Mouse (Mus musculus) cerebellum, adult 9-11 months (tissue): ENCODE data around the gene Cdh1.
"Not testable (repeated sequence)": the region's sequence is repeated elsewhere in the genome, so short reads cannot be mapped to it uniquely, and the experiment has no call there.

Experiments
- DNase-seq: peaks from one replicate; pipeline ENCODE4 v3.0.0; 2022

Cdh1 gene

DNA sequence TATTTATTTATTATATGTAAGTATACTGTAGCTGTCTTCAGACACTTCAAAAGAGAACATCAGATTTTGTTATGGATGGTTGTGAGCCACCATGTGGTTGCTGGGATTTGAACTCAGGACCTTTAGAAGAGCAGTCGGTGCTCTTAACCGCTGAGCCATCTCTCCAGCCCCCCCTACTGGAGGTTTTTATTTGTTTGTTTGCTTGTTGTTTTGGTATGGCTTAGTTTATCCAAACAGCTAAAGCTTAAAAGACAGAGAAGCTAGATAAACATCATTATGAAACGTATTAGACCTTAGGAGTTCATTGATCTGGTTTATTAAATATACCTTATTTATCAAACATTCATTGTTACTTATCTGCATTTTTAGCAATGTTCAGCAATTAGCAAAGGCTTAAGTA lies 7.5 kb upstream of the Cdh1 start:
- DNase-seq = not testable (repeated sequence)

DNA sequence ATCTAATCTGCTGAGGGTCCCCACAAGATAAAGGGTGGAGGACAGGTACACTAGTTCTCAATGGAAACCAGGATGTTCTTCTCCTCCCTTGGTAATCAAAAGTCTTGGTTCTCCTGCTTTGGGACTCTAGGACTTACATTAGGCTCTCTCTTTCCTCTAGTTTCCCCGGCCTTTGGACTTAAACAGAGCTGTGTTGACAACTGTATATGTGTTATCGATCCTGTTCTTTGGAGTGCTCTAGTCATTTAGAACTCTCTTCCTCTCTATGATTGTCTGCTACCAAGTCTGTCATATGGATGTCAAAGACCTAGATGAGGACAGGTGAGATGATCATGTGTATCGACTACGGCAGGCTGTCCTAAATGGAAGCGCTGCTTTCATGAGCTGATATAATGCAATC lies 6.1 kb upstream of the Cdh1 start:
- no peak for DNase-seq

DNA sequence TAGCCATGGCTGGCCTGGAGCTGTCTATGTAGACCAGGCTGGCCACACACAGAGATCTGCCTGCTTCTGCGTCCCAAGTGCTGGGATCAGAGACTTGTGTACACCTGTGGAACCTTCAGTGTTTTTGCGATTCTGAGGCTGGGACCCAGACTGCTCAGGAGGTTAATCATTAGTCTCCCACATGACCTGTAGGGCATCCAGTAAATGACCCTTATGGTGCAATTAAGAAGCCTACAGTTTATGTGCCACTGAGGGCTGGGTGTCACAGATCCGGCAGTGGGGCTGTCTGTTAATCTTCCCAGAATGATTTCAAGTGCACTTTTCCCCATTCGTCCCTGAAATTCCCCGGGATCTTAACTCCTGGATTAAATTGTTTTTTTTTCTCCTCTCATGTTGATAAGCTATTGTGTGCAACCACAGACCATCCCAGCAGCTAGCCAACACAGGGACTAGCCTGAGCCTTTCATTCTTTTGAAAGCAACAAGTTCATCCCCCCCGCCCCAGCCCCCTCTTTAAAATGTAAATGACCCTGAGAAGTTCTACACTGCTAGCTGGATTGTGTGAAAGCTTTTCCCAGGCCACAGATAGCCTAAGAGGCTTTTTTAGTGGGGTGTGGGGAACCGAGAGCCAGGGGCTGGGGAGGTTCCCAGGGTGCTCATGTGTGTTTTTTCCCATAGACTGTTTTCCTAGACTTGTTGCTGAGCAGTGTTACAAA lies 3.7 kb upstream of the Cdh1 start:
- DNase-seq = no peak

DNA sequence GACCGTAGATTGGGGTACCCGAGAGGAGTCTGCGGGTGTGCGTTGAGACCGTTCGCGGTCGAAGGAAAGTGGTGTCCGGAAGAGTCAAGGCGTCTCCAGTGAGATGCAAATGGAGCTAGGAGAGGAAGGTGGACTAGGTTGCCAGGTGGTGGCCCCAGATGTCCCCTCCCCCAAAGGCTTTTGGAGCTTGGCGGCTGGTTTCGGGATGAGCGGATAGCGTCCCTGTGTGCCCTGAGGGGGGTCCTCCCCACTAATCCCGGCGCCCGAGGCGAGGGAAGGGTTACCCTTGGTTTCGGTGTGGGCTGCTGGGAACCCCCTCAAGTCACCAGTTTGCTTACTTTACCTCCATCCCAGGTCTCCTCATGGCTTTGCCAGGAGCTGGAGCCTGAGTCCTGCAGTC lies 782 bp downstream of the Cdh1 start:
- DNase-seq = no peak

DNA sequence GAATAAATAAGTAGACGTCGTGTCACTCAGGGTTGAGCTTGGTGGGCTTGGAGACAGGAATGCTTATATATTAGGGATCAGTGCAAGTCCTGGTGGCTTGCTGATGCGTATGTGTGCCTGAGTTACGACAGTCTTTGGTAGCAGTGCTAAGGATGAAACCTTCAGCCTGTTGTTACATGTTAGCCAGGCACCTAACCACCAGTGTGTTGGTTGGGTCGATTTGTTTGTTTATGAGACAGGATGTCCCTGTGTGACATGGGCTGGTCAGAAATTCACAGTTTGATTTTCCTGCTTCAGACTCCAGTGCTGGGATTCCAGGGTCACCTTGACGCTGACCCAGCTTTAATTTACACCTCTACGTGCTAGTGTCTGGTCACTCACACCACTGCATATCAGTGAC lies 2.5 kb downstream of the Cdh1 start:
- no peak for DNase-seq

DNA sequence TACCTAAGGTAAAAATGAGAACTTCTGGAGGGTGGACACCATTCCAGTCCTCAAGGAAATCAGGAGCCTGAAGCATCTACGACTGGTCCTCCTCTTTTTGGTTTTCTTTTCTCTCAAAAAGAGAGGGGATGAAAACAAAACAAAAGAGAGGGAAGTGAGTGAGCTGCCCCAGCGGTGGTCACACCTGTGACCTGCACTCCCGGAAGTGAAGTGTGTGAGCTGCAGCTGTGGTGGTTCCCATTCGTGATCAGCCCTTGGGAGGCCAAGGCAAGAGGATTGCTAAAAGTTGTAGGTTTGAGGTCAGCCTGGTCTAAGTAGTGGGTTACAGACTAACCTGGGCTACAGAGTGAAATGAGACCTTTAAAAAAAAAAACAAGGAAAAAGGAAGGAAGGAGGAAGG lies 3.0 kb downstream of the Cdh1 start:
- DNase-seq = no peak

DNA sequence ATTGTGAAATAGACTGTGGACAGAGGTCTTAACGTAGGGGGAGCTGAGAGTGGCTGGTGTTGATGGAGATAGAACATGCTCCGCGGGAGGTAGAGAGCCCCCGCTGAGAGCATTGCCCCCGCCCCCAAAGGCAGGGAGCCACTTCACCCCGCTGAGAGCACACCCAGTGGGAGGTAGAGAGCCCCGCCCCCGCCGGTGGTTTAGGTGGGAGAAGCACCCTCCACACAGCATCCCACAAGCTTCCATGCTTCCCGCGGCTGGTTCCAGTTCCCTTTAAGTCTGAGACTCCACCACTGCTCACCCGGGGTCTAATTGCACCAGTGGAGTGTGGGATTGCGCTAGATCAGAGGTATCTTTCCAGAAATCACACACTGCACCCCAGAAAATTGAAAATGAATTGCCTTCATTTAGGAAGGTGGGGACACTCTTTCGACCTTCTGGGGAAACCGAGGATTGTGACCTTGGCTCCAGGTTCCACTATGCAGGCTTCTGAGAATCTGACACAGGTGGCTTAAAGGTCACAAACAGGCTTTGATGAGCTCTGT lies 3.5 kb downstream of the Cdh1 start:
- no peak for DNase-seq

DNA sequence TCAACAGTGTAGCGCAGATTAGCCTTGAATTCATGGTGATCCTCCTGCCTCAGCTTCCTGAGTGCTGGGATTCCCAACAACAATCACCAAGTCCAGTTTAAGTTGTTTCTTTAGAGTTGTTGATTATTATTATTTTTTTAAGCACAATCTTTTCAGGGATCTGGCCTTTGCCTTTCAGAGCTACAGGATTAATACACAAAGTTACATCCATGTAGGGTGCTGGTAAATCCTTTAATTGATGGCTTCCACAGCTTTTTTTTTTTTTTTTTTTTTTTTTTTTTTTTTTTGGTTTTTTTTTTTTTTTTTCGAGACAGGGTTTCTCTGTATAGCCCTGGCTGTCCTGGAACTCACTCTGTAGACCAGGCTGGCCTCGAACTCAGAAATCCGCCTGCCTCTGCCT lies 4.6 kb downstream of the Cdh1 start:
- DNase-seq = not testable (repeated sequence)

DNA sequence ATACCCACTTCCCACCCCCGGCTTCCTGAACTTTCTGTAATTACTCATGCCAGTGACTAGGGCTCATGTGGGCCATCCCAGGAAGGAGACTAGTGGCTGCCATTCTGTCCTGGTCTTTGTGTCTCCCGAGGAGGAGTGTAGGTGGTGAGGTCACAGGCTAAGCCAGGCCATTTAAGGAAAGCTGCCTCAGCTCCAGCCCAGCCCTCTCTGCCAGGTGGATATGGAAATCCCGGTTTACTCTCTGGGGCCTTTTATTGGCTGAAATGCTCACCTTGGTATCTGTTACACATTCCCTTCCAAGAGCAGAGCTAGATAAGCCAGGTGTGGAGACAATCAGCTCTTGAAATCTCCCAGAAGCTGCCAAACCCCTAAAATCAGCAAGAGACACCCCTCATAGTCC lies 5.3 kb downstream of the Cdh1 start:
- no peak for DNase-seq

DNA sequence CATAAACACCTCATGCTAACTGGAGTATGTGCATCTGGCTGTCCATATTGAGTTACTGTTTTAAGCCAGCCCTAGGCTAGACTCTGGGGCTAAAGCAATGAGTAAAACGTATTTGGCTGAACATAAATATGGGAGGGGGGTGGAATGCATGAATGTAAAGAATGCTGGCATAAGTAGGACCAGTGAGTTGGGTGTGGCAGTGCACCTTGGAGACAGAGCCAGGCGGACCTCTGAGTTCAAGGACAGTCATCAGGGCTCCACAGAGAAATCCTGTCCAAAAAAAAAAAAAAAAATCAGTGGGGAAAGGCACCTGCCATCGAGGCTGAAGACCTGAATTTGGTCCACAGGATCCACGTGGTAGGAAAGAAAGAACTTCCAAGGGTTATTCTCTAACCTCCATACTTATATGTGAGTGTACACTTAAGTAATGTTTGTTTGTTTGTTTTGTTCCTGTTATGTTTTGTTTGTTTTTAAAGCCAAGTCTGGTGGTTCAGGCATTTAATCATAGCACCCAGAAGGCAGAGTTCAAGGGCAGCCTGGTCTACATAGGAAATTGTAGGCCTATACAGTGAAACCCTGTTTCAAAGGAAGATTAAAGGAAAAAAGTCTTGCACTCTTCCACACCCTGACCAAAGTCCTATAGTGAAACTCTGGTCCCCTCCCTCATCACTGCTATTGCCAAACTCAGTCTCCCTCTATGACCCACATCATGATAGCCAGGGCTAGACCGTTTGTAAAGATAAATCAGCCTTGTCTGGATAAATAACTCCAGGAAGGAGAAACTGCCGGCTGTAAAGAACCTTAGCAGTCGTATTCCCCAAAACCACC lies 6.1 kb downstream of the Cdh1 start:
- DNase-seq = no peak

DNA sequence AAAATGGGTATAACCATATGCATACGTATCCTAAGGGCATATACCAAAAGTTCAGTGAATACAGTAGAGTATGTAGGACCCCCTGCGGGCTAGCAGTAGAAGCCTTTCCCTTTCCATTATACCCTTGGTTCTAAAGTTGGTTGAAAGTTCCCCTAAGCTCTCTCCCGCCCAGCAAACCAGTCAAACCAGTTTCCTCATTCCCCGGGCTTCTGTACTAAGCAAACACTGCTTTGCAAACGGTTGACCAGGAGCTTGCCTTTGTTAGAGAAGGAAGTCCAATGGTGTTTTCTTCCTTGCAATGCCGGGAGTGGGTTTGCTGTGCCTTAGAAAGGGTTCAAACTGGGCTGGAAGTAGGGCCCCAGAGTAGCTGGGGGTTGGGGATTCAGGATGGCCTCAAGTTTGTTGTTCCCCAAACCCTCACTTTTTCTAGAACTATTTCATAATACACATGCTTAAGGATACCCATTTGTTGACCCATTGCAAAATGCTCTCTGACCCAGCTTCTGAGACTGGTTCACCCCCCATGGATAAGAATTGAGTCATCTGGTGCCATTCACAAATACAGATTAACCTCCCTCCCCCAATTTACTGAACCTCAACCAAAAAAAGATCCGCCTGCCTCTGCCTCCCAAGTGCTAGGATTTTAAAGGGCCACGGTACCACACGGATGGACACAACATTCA lies 7.9 kb downstream of the Cdh1 start:
- no peak for DNase-seq

DNA sequence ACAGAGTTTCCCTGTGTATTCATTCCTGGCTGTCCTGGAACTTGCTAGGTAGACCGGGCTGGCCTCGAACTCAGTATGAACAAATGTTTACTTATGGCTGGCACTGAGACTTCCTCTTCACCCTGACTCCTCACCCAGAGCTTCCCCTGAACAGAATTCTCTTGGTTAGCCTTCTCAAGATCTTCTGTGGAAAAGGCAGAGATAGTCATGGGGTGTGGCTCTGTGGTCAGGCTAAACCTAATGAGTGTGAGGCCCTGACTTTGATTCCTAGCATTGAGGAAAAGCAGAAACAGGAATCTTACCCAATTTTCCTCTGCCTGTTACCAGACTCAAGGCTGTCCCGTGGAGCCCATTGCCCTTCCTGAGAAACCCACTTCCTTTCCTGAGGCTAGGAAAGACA lies 8.9 kb downstream of the Cdh1 start:
- no peak for DNase-seq

DNA sequence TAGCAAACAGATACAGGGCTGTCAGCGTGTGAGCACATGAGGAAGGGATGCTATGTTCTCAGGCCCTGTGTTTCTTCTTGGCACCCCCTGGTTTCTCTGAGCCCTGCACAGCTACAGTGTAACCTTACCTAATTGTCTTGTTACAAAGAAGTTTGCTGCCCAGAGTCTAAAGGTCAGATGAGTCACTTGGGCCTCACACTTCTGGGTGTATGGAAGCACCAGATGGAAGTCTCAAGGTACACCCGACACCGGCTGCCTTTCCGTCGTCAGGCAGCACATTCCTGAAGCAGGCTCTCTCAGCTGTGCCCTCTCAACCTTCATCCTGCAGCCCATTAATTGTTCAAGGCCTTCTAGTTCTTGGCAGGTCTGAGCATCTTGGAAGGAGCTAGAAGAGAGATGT lies 11.6 kb downstream of the Cdh1 start:
- no peak for DNase-seq

DNA sequence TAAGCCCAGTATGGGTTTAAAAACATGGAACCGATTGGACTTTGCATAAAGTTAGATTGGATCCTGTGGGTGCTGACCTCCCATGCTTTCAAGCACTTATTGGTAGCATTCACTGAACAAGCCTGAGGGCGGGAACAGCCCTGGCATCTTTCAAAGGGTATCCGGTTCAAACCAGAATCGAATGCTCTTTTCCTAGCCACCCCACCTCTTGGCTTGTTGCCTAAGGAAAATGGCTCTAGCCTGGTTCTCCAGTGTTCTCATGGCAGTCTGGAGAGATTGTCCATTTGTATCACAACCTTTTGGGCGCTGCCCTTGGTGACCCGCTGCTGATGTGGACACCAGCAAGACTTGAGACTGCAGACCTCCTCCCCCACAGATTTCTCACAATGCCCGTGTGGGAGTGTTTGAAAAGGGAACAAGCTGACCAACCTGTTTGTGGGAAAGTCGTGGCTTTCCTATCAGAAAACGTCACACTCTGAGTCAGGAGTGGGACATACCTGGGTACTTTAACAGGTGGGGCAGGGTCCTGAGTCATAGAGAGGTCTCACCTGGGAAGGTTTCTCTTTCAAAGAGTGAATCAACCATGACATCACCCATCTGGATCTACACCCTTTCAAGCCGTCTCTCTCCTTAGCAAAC lies 12.6 kb downstream of the Cdh1 start:
- DNase-seq = no peak

DNA sequence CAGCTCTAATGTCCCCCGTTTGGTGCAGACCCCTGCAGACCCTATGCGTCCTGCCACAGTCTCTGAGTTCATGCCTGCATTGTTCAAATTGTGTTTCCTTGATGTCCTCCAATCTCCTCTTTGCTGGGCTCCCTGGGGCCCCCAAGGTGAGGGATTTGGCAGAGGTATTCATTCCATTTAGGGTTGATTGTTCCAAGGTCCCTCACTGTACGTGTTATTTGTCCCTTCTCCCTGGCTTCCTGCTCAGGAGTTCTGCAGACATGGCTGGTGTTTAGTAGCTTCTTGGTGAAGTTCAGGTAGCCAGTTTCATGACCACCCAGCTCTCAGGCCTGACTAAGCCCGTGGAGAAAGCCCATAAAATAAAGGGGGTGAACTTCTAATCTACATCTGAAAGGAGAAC lies 13.5 kb downstream of the Cdh1 start:
- no peak for DNase-seq

DNA sequence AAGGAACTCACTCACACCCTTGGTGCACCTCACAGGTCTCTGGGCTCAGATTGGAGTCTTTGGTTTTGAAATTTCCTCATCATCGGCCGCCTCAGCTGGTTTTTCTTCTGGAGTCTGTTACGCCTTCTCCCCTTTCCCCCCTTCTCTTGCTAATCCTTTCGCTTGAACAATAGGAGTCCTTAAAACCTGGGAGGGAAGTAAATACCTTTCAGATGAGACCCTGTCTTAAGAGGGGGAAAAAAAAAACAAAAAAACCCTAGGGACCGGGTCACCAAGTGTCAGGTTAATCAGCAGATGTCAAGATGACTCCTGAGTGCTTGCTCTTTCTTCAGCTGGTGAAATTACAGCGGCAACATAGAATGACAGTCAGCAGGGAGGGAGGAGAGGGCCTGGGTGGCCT lies 14.0 kb downstream of the Cdh1 start:
- DNase-seq = no peak

DNA sequence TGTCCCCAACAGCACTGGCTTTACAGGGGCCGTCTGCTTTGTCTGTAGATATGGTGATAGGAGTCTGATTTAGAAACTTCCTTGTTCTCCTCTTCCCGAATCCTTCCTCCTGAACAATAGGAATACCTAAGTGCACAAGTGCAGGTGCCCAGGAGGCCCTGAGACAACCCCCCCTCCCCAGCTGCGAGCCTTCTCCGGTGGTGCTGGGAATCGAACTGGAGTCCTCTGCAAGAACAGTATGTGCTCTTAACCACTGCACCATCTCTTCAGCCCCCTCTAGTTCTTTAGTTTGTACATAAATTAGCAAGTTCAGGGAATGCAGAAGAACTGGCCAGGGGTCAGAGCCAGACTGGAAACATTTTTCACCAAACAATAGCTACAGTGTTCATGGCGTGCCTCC lies 14.7 kb downstream of the Cdh1 start:
- no peak for DNase-seq

DNA sequence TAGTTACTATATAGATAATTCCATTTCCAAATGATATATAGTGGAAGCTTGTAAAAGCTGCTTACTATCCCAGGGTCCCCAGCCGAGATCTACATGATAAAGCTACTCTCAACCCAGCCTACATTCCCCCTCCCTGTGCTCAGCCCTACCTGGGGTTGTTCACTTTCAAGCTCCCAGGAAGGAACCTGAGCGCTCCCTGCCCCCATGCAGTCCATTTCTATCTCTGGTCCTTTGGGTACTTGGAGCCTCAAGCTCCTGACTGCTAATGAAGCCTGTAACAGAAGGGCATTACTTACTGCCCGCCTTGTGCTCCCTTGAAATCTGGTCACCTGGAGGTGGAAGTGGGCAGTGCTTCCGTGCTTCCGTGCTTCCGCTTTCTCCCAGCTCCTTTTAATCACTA lies 15.2 kb downstream of the Cdh1 start:
- no peak for DNase-seq

DNA sequence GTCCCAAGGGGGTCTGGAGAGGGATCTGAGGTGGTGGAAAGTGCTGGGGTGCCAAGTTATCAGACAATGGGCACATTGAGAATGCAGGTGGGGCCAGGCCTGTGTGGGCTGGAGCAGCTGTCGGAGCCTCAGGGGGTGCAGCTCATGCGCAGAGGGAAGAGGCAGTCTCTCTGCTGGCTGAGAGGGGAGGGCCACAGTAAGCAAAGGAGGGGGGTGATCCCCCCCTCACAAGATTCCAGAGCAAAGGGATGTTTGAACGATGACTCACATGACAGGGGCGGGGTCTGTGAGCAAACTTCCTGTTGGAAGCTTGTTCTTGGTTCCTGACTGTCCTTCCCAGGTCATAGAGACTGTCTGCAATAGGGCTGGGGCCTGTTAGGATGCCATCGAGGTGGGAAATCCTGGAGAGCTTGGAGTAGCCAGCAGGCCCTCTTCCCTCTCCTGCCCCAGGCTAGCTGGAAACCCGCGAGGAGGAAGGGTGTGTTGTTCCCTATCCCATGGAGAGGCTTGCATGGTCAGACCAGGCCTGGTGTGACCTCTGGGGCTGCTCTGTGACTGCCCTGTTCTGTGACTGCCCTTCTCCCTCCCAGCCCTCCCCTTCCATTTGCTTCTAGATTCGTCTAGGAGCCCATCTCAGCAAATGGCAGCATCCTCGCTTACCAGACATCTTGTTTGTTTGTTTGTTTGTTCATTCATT lies 16.5 kb downstream of the Cdh1 start:
- DNase-seq = peak; percentile 18

DNA sequence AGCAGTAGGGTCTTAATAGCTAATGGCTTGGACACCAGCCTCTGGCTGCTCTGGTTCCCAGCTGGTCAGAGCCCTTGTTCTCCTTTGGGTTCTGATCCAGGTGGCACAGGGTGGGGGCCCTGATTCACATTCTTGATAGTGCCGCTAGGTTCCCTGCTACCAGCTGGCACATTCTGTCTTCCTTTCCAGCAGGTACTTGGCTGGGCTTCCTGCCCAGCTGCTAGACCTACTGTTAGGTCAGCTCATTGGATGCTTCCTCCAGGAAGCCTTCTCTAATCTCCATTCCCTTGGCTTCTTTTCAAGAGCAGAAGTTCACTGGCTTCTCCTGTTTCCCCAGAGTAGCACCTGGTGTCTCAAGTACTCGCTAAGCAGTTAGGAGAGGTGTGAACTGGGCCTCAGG lies 17.3 kb downstream of the Cdh1 start:
- peak; percentile 71 for DNase-seq

DNA sequence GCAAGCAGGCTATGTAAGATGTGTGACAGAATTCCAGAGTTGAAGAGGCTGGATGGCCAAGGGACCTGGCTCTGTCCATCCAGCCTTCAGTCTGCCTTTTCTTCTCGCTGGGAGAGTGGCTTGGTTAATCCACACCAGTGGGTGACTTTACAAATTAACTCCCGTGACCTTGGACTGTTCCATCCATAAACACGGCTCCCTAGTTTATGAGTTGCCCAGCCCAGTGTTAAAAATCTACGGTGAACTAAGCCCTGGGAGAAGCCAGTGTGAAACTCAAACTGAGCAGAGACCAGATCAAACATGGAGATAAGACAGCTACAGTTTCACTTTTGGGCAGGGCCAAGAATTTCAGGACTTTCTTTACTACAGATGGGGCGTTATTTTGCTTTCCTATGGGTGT lies 19.9 kb downstream of the Cdh1 start:
- no peak for DNase-seq

DNA sequence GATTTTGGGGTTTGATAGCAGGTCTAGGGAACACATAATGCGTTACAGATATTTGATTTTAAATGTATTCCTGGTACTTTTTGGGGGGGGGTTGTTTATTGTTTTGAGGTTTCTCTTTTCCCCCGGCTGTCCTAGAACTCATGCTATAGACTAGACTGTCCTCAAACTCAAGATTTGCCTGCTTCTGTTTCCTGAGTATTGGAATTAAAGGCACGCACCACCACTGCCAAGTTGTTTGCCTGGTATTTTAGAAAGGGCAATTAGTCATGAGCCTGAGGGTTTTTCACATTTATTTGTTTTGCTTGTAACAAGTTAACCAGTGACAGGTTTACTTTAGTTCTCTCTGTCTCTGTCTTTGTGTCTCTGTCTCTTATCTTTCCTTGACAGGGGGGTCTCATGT lies 20.3 kb downstream of the Cdh1 start:
- no peak for DNase-seq

DNA sequence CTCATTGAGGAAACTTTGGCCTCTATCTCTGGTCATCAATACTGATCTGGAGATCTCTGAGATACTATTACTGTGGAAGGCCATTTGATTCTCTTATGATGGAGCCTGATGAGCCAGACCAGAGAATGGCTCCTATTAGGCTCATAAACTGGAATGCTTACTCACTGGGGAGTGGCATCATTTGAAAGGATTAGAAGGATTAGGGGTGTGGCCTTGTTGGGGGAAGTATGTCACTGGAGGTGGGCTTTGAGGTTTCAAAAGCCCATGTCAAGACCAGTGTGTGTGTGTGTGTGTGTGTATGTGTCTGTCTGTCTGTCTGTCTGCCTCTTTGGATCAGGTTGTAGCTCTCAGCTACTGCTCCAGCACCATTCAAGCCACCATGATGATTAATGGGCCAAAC lies 20.8 kb downstream of the Cdh1 start:
- no peak for DNase-seq
